Comparison of ENCODE assay signal across 1 mouse cellular context in the genomic region with DNA sequence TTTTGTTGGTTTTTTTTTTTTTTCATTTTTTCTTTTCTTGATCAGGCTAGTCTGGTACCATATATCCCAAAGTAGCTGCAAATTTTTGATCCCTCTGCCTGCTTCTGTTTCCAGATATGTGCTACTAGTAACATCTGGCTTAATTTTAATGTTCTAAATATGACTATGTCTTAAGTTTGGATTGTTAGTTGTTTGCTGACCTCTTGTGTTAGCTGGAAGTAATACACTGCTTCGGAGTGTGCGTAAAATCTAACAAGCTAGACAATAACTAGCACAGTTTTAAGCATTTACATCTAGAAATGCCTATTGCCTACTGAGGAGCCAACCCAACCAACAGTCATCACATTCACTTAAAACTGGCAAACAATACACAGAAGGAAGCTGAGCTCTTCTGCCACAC.
TF ChIP-seq lines count a peak whose summit lies in the region.

No protein-coding gene starts in this region.

TF ChIP-seq in CH12.LX, 34 proteins besides CTCF, POLR2A, EP300 and RAD21 (continued from another document):
- no peak for TF ChIP-seq GABPA (IDR thresholded peaks at IDR 0.05; ENCODE audit: insufficient replicate concordance, low read depth, low read length)
- TF ChIP-seq ZNF384 (IDR thresholded peaks at IDR 0.05; ENCODE audit: low read depth, low read length) = peak; percentile 73
- TF ChIP-seq TBP (conservative IDR thresholded peaks at IDR 0.05; ENCODE audit: low read depth, low read length) = no peak
- TF ChIP-seq UBTF (IDR thresholded peaks at IDR 0.05; ENCODE audit: low read depth, low read length) = no peak
- TF ChIP-seq MEF2A (IDR thresholded peaks at IDR 0.05; ENCODE audit: borderline replicate concordance, low read depth, low read length) = no peak
- TF ChIP-seq ETS1 (conservative IDR thresholded peaks at IDR 0.05; ENCODE audit: low read depth, low read length) = no peak
- TF ChIP-seq USF1 (IDR thresholded peaks at IDR 0.05; ENCODE audit: low read depth, low read length) = no peak
- peak; percentile 63; the same call in 1 of the 2 replicates for TF ChIP-seq IRF4 (IDR thresholded peaks at IDR 0.05; ENCODE audit: low read depth, low read length)
- no peak for TF ChIP-seq CHD2 (IDR thresholded peaks at IDR 0.05; ENCODE audit: low read length)
- no peak for TF ChIP-seq MAX (IDR thresholded peaks at IDR 0.05; ENCODE audit: low read length)
- no peak for TF ChIP-seq ZKSCAN1 (IDR thresholded peaks at IDR 0.05; ENCODE audit: borderline replicate concordance, low read depth, low read length)
TF ChIP-seq in CH12.LX: peak in this region for 3.
